ENCODE assay signal across 8 mouse cellular contexts in the genomic region with DNA sequence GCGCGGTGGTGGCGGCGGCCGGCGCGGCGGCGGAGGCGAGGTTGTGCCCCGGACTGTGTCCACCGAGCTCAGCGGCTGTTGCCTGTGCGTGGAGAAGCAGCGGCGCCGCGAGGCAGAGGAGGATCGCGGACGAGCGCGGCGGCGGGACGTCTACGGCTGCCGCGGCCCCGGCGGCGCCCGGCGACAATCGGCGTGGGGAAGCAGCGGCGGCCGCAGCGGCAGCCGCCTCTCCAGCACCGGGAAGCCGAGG. TPM values are rescaled to one million over a fixed set of nuclear protein-coding genes. Genes with fewer than 3 reads are reported as not detected.
DNase-seq lines count a peak whose midpoint lies in the region; ATAC-seq lines count a peak whose summit lies in the region.

A gene (plus strand): TSS at position 15 of the 250 bp plus-strand sequence.

- DNase-seq in frontal cortex, adult 2 months (ENCODE audit: extremely low spot score in 1 of 2, low spot score in 1 of 2), result no peak
- DNase-seq in frontal cortex, postnatal 25 days (ENCODE audit: low spot score in 2 of 2), result no peak
- no peak for DNase-seq in adrenal gland, adult 2 months
- no peak for DNase-seq in gastrocnemius, adult 18-20 months (ENCODE audit: low spot score)
- no peak for DNase-seq in right cerebral cortex, postnatal 36 days (ENCODE audit: low spot score in 2 of 2)
- DNase-seq in thymus, postnatal 14 days, result no peak

- H3K4me1 ChIP-seq in hindbrain, embryonic 16.5 days (ENCODE audit: control insufficient read depth, insufficient read depth, low read depth, low read length), result peaks cover 16% of the 10 kb centered on the region

- no peaks in the 10 kb centered on the region for H3K36me3 ChIP-seq in hindbrain, embryonic 16.5 days (ENCODE audit: control insufficient read depth, insufficient read depth, low read length)

- H3K4me2 ChIP-seq in hindbrain, embryonic 16.5 days (ENCODE audit: low read length), result peak within 1 kb of the TSS; percentile 75

- no peaks in the 10 kb centered on the region for H3K27me3 ChIP-seq in hindbrain, embryonic 16.5 days (replicated peaks; ENCODE audit: control insufficient read depth, insufficient read depth, low read length)

- peak within 1 kb of the TSS; percentile 98 for H3K9ac ChIP-seq in hindbrain, embryonic 16.5 days (ENCODE audit: low read depth, low read length)

- peak within 1 kb of the TSS; percentile 98 for H3K27ac ChIP-seq in hindbrain, embryonic 16.5 days (ENCODE audit: low read depth, low read length)

- no peak for ATAC-seq in hindbrain, embryonic 16.5 days
- ATAC-seq in megakaryocyte, adult 5-6 weeks (ENCODE audit: poor library complexity, severe bottlenecking), result no peak

- no peaks in the 10 kb centered on the region for H3K9me3 ChIP-seq in hindbrain, embryonic 16.5 days (ENCODE audit: control insufficient read depth, low read length)

- under 1% methylated on average over 38 of the region's 43 CpGs for WGBS in hindbrain, embryonic 16.5 days

- H3K4me3 ChIP-seq in hindbrain, embryonic 16.5 days (ENCODE audit: low read length), result peak within 1 kb of the TSS; percentile 90

RNA-seq across cellular contexts. Expression of the gene that starts here (rescaled TPM):
- 403 and 422 TPM in 2 replicates for polyA plus RNA-seq in frontal cortex, adult 2 months (2012; rRNA removed)
- 10 to 100 TPM; 39.2 to 50.7 TPM for total RNA-seq in adrenal gland, adult 2 months (2021)
- 41.1 and 48.5 TPM in 2 replicates for polyA plus RNA-seq in adrenal gland, adult 2 months (2012; rRNA removed)
- total RNA-seq in gastrocnemius, adult 18-20 months (2021), result 100 to 1,000 TPM; 160 to 203 TPM
- polyA plus RNA-seq in hindbrain, embryonic 16.5 days (2015; fragmentation: Nextera tagmentation; extraction: Ambion mirVana), result 154 TPM in 2 replicates
- total RNA-seq in megakaryocyte, adult 5-6 weeks (2015), result 82.1 and 85.1 TPM in 2 replicates
- 82.1 and 83.1 TPM in 2 replicates for total RNA-seq in megakaryocyte, adult 5-6 weeks (2017)
